In genomic region chr6:122612426-122612825, GRCm38 (mm10) we compare ENCODE assay signal across 26 mouse cellular contexts. TPM values are rescaled to one million over a fixed set of nuclear protein-coding genes. Genes with fewer than 3 reads are reported as not detected.
"Had no signal": no experiment of that assay in that cellular context is flagged by ENCODE, and none has a peak within 500 bp of the region (broad histone marks: within the 10 kb centered on the region; RNA-seq: fewer than 3 reads in every experiment).

No protein-coding gene starts in this region.

- DNase-seq: heart, postnatal 10 days; heart, postnatal 14 days; heart, postnatal 36 days; heart, postnatal 4 days; kidney, adult 11 months; kidney, adult 18-20 months; kidney, adult 2 months; kidney, adult 8-10 months; kidney, adult 9 months; kidney, postnatal 10 days; kidney, postnatal 14 days; kidney, postnatal 25 days; kidney, postnatal 36 days; kidney, postnatal 4 days; layer of hippocampus, adult 9-11 months; layer of hippocampus, postnatal 36 days had no signal

RNA-seq across cellular contexts. Expression of gene Gdf3, which starts 2.5 kb away (rescaled TPM):
- total RNA-seq: heart, postnatal 10 days; heart, postnatal 14 days; heart, postnatal 36 days; heart, postnatal 4 days; layer of hippocampus, adult 18-20 months; layer of hippocampus, adult 2 months; layer of hippocampus, adult 8-10 months; layer of hippocampus, postnatal 10 days; layer of hippocampus, postnatal 14 days; layer of hippocampus, postnatal 25 days; layer of hippocampus, postnatal 36 days; left cerebral cortex, adult 18-20 months; left cerebral cortex, adult 2 months had no signal

RNA-seq across cellular contexts. Expression of gene Dppa3, which starts 13.8 kb away (rescaled TPM):
- total RNA-seq: heart, postnatal 10 days; heart, postnatal 14 days; heart, postnatal 36 days; heart, postnatal 4 days; hematopoietic stem cell, adult 5-6 weeks; hindbrain, postnatal 0 days; layer of hippocampus, adult 18-20 months; layer of hippocampus, adult 2 months; layer of hippocampus, adult 8-10 months; layer of hippocampus, postnatal 10 days; layer of hippocampus, postnatal 14 days; layer of hippocampus, postnatal 25 days; layer of hippocampus, postnatal 36 days; left cerebral cortex, adult 18-20 months; left cerebral cortex, adult 2 months had no signal

RNA-seq across cellular contexts. Expression of gene Aicda, which starts 58.8 kb away (rescaled TPM):
- total RNA-seq: heart, postnatal 10 days; heart, postnatal 14 days; heart, postnatal 36 days; heart, postnatal 4 days; hematopoietic stem cell, adult 5-6 weeks; layer of hippocampus, adult 18-20 months; layer of hippocampus, adult 2 months; layer of hippocampus, adult 8-10 months; layer of hippocampus, postnatal 10 days; layer of hippocampus, postnatal 14 days; layer of hippocampus, postnatal 25 days; layer of hippocampus, postnatal 36 days; left cerebral cortex, adult 18-20 months; left cerebral cortex, adult 2 months had no signal
